Mouse (Mus musculus): ENCODE results near the gene Ebf1.

The Ebf1 gene

DNA sequence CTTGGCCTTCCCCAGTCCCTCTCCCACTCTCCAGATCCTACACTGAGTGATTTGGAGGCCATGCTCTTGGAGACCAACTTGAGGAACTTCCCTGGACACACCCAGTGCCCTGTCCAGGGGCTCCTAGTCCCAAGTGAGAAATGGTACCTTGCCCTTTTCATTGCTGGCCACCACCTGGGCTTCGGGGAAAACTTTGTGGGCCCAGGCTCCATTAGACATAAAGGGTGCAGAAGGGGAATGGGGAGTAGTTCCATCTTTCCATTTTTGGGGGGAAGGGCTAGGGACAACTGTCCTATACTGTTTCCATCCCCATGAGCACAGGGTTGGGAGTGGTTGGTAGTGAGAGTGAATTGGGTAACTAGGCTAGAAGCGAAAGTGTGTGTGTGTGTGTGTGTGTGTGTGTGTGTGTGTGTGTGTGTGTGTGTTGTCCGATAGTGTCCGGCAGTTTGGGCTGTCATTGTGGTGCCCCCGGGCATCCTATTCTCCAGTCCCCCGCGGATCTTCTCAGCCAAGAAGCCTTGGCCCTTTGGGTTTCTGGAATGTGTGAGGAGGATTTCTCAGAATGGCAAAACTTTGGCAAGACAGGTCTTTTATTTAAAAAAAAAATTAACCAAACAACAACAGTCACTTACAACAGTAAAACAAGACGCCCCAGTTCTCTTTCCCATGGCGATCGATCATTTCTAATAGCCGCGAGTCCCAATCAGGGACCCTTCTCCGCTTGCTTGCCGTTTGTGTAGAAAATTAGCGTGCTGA is 2.2 kb downstream of the Ebf1 start:
- DNase-seq (ENCODE audit: low spot score in 2 of 2), result peak; percentile 17

DNA sequence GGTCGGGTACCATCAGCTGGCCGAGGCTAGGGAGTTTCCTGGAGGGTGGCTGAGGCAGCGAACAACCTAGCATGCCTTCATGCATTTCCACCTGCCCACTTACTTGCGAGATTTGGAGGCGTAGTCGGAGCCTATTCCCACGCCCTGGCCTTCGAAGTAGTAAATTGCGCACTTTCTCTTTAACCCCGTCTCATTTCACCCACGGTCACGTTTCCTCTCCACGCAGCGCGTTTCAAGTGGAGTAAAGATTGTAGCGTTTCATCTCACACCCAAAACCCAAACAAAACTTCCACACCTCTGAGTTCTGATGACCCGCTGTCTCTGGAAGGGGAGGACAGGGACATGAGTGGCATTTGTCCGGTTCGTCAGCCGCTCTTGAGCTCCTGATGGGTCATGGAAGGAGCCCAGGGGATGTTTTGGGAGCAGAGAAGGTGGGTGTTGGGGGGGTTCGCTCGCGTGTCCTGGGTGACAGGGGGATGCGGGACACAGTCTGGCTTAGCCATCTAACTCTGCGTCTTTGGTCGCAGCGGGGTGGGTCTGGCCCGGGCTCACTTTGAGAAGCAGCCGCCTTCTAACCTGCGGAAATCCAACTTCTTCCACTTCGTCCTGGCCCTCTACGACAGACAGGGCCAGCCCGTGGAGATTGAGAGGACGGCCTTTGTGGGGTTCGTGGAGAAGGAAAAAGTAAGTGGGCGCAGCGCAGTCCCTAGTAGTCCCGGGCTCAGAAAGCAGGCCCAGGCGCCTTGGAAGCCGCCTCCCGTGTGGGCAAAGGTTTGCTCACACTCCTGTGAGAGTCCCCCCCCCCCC is 3.0 kb downstream of the Ebf1 start:
- peak; percentile 16 to 31 for DNase-seq (ENCODE audit: low spot score in 2 of 2)

DNA sequence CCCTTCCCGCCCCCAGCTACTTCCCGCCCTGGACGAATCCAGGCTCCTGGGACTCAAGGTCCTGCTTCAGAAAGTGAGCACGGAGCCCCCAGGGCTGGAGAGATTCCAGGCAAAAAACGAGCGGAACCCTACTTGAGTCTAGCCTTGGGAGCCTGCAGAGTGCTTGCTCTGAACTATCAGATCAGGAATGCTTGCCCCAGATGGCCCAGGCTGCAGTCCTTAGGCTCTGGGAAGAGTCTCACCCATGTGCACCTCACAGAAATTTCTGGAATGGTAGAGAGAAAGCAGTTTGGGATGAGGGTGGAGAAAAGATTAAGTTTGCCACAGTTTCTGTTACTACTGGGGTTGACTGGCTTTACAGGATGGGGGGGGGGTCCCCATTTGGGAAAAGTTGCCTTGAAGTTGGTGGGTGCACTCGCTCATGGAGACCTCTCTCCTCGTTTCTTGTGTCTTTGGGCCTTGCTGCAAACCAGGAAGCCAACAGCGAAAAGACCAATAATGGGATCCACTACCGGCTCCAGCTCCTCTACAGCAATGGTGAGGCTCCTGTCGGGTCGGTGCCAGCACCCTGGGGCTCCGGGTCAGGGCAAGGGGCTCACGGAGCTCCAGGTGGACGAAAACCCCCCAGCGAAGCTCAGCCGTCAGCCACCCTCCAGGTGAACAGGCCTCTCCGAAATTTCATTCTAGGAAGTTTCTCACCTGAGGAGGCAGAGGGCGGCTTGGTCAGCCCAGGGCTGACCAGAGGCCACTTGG is 3.8 kb downstream of the Ebf1 start:
- no peak for DNase-seq (ENCODE audit: low spot score in 2 of 2)

DNA sequence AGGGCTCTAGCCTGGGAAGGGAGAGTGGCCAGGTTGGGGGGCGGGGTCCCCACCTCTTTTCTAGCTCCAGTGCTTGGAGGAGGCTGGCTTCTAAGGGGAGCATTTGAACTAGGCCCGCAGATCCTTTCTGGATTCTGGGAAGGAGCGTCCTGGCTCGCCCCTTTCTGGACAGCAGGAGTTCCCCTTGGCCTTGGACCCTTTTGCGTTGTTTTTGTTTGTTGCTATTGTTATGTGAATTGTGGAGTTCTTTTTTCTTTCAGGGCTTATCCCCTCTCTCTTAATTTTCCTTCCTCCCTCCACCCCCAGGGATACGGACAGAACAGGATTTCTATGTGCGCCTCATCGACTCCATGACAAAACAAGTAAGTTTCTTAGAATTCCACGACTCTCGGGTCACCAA is 4.5 kb downstream of the Ebf1 start:
- no peak for DNase-seq (ENCODE audit: low spot score in 2 of 2)

DNA sequence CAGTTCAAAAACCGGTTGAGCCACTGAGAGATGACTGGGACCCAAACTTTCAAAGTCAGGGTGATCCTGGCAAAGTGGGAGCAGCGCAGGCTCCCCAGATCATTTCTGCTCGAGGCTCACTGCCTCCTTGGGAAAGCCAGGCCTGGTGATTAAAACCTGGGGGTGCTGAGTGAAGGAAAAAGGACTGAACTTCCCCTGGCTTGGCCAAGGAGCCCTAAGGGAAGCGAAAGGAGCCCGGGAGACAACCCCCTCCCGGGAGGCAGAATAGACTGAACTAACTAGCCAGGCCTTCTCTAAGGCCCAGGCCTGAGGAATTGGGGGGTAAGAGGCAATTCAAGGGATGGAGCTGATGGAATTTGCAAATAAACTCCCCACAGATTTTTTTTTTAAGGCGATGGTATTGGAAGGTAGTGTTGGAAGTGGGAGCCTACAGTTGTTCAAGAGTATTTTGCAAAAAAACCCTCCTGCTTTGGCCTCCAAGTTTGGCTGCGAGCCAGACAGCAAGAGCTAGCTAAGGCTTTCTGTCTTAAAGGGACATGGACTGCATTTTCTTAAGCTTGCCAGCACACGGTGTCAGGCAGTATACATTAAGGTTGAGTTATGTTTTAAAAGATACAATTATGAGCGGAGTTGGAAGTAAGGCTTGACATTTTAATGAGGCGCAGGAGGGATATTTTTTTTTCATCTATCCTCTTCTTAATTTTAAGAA is 5.1 kb downstream of the Ebf1 start:
- peak in 1 of 2 experiments; percentile 46 for DNase-seq (ENCODE audit: low spot score in 2 of 2)

DNA sequence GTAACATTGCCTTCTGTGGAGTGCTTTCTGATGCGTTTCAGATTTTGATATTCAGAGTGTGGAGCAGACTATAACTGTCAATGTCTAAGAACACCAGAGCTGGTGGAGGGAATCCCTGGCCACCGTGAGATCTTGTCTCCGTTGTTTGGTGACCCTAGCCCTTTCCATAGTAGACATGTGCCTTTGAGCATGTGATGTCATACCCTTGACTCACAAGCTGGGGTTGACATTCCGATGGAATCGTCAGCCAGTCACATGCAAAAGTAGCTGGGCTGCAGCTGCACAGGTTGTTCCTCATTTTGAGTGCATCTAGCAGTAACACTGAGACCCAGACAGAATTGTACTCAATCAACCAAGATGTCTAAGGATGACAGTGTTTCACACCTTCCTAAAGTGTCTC is 7.4 kb downstream of the Ebf1 start:
- DNase-seq (ENCODE audit: low spot score in 2 of 2), result peak in 1 of 2 experiments; percentile 18

DNA sequence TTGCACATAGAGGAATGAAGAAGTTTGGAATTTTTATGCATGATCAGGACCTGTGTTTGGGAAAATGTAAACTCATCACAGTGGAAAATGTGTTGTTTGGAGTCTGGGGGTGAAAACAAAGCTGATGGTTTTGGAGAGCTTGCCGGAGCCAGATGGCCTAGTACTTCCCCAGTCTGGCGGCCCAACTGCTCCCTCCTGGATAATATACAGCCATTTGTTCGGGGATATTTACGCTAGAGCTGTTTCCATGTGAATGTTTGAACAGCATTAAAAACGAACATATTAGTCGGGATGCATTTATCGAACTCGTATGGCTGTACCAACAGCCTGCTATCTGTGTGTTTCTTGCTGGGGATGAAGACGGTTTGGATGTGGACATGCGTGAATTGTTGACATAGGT is 8.9 kb downstream of the Ebf1 start:
- DNase-seq (ENCODE audit: low spot score in 2 of 2), result no peak

DNA sequence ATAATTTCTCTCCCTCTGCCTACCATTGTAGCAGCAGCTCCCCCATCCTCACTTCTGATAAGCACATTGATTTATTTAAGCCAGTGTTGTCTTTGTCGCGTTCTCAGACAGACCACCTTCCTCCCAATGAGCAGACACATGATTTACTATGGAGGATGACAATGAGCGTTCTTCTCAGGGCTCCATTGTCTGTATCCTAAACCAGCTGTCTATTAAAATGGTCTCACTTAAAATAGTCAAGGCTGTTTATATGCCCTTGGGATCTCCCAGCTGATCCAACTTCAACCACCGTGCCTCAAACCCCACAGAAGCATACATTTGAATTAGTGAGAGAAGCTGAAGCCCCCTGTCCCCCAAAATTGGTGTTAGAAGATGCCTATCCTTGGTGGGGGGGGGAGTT is 11.3 kb downstream of the Ebf1 start:
- DNase-seq (ENCODE audit: low spot score in 2 of 2), result no peak

DNA sequence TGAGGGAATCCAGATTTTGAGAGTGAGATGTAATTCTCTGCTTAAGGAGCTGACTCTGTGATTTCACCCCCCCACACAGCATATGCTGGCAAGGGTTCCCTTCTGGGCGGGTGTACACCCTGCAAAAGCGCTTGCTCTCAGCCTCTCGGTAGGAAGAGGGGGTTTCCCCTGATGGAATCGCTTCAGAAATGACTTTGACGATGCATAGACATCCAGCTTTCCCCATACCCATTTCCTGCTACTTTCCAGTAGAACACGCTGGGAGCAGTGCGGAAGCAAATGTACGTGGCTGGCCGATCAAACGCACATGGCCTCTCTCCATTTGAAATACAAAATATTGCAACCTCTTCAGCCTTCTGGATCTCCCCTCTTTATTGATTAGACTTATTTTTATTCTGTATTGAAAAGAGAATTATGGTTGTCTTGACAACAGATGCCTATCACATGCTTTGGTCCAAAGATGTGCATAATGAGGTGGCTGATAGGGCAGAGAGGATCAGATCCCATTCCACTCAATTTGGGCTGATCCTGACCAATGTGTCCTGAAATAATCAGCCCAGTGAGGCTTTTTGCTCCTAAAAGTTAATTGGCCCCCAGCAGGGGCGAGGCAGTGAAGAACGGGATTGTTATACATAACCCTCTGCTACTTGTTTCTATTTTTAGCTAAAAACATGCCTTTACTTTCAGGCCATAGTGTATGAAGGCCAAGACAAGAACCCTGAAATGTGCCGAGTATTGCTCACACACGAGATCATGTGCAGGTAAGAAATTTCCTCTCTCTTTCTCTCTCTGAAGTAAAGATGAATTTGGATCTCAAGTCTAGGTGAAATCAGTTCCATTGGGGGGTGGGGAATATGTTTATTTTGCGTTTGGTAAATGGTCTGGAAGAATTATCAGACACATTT is 15.2 kb downstream of the Ebf1 start:
- no peak for DNase-seq (ENCODE audit: low spot score in 2 of 2)

DNA sequence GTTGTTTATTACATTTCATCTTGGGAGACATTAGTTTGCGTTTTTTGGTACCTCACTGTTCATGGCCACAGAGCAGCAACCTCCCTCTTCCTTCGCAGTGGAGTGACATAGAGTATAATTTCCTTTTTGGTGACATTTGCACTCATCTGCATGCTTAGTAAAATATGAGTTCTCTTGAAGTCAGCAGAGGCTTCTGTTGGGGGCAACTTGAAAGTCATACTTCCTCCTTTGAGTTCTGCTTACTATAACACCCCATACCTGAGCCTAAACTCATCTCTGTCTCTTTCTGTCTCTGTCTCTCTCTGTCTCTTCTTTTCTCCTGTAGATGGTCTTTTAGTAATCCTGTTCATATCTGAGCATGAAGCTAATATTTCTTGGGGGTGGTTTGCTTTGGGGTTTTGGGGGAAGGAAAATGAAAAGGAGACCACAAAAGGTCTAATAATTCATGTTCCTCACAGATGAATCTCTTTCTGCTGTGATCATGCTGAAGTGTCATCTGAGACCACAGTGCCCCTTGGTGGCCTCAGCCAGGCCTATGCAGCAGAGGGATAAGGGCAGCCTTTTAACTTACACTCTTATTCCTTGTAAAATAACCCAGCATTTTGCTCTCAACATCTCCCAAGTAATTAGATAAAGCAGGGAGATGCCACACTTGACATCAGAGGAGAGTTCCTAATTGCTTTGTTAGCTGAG is 16.0 kb downstream of the Ebf1 start:
- no peak for DNase-seq (ENCODE audit: low spot score in 2 of 2)

DNA sequence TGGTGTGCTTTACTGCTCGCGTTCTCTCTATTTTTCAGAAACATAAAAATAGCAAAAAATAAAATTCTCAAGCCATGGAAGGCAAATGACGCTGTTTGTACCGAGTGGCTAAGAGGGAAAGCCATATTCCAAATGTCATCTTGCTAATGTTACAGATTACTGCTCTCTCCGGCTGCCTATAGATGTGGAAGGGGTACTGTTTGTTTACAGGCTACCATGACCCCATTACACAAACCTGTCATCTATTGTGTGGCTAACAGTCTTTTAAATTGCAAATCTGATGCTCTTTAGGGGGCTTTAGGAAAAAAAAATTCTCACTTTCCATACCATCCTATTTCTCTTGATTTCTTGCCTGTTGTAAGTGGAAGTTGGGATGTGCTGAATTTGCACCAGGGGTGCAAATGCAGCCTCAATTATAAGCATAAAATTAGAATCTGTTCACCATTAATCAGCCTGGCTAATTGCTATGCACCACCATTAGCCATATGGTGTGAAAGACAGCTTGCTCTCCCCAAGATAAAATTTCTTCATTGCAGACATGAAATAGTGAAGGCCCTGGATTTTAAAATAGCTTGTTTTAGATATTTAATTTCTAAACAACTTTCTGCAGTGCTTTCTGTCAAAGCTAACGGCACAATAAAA is 17.6 kb downstream of the Ebf1 start:
- DNase-seq (ENCODE audit: low spot score in 2 of 2), result no peak

DNA sequence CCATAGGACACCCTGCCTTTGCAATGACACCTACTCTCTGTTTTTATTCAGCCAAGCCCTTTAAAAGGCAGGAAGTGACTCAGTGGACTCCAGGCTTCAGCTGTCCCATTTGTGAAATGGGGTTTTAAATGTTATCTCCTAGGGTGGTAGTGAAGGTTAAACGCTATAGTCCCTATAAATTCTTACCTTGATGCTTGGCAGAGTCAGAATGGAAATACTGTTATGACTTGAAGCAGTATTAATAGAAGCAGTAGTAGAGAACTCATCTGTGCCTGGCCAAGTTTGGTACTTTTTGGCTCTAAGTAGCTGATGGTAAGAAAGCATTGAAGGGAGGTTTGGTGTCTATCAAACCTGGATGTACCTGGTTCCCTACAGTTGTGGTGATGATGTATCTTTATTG is 19.1 kb downstream of the Ebf1 start:
- DNase-seq (ENCODE audit: low spot score in 2 of 2), result no peak

DNA sequence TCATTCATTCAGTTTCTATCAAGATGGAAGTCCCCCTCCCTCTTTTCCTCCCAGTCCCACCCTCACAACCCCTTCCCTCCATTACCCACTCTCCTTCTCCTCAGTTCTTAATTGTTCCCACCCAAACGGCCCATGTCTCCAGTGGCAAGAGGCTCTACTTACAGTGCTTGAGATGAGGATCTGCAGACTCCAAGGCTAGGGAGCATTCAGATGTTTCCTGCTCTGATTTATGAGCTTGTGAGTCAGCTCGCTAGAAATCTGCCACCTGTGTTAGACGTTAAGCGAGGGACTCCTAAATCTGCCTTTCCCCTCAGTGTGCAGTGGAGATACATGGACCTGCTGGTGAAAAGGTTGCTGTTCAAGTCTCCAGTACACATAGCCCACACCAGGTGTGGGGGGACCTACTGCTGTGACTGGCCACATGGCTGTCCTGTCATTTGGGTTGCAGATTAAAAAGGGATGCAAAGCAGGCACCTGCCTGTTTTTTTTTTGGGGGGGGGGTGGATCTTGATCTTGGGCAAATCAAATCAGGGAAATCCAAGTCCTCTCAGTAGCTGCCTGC is 21.2 kb downstream of the Ebf1 start:
- DNase-seq (ENCODE audit: low spot score in 2 of 2), result no peak

DNA sequence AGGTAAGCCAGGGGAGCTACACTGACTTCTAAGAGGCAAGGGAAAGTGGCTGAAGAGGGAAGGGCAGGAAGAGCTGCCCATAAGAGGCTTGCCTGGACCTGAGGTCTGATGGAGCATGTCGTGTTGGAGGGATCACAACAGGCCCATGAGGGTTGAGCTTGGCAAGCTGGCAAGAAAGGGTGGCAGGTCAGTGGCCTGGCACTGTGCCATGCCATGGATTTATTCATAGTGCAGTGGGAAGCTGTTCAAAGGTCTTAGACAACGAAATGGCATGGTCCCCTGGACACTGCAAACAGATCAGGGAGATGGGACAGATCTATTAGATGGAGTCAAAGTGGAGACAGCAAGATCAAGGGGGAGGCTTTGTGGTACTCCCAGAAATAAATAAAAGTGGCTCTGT is 24.4 kb downstream of the Ebf1 start:
- DNase-seq (ENCODE audit: low spot score in 2 of 2), result no peak

DNA sequence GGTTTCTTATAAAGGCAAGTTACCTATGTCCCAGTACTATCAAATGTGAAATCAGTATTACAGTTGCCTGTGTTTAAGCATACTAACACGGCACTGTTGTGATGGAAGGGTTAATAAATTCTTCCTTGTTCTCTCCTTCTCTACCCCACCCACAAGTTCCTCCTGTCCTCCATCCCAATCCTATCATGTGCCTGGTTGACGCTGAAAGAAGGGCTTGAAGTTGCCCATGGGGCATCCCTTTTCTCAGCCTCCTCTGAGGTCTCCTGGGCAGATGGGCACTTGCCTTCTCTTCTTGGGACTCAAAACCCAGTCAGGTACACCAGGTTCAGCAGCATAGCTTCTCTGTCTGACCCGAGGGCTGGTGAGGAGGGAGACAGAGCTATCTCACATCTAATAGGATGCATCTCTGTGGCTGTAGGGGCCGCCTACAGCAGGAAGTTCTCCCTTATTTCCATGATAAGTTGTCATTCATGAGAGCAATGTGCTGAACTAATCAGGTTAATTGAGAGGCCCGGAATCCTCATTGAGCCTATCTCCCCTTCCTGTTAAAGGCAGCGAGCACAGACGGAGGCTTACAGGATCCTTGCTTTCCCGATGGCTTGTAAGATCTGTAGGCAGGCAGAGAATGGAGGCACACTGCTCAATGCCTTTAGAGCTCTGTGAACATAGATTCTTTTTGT is 37.4 kb downstream of the Ebf1 start:
- no peak for DNase-seq (ENCODE audit: low spot score in 2 of 2)

DNA sequence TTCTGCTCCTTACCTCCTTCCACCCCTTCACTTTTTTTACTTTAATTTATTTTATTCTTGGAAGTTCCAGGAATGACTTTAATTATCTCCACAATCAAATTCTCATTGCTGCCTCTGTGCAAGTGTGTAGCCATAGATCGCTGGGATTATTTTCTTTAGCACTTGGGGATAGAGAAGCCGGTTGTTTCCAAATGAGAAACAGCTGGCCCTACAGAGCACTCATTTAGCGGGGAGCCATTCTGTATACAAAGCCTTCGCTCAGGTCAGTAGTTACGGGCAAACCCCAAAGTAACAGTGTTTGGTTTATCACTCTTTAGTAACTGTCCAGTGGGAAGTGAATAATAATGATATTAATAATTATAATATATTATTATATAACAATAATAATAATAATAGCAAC is 38.4 kb downstream of the Ebf1 start:
- DNase-seq (ENCODE audit: low spot score in 2 of 2), result no peak

DNA sequence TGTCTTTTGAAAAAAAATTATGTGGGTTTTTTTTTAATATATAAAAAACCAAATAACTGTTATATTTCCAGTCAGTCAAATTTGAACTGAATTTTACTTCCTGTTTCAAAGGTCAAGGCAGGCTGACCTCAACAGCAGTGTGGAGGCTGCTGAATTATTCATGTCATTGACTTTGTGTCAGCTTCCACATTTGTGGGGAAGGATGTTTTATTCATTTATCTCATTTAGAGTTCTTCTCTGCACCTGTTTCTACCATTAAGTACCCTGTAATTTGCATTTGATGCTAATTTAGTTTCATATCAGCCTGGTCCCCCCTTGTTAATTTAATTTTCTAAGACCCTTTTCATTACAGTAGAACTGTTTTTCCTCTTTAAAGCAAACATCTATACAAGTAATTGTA is 39.8 kb downstream of the Ebf1 start:
- DNase-seq (ENCODE audit: low spot score in 2 of 2), result no peak

DNA sequence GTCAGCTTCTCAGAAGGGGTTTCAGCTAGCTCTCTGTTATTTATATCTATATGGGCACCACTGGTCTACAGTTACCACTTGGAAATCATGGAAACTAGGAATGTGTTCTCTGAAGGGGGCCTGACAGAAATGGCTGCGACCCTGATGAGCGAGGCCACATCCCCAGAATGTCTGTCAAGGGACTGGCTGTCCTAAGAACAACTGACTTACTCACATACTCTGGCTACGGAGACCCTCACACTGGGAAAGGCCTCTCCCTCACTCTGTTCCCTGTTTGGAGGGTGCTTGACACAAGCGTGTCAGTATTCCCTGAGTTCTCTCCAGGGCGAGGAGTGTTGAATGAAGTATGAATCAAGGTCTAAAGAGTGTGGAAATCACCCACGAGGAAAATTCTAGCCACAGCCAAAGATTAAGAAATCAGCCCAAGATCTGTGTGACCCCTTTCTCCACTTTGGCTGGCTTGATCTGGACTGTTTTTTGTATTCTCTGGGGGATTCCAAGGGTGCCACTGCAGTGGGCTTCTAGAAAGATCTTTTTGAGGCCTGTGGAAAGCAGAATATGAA is 40.8 kb downstream of the Ebf1 start:
- DNase-seq (ENCODE audit: low spot score in 2 of 2), result no peak

DNA sequence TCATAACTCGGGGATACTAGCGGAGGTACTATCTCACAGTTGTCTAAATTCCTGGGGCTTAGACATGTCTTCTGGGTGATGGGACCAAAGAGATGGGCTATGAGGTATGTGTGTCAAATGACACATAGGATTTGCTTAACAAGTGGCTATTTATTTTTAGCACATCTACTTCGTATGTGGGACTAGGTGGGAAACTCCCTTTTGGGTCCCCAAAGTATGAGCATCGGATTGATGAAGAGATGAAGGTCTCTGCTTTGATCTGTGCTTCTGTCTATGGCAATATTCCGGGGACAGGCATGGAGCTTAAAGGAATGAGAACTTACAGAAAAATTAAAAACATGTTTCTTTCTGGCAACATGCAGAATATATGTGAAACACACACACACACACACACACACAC is 44.8 kb downstream of the Ebf1 start:
- DNase-seq (ENCODE audit: low spot score in 2 of 2), result no peak

All from spleen, postnatal 10 days (tissue).